Mouse (Mus musculus) cortical plate, adult 2 months (tissue): Measurements from ENCODE around the gene Gm9736.

Experiments
- CTCF ChIP-seq: fragments of 200-500 bp; IDR thresholded peaks from 2 replicates; pipeline ENCODE4 v1.5.1; 2011; ENCODE audit warnings: mild to moderate bottlenecking, control low read depth, low read length; ENCODE audit not compliant: insufficient read depth; ENCODE audit errors: extremely low read depth
- POLR2A ChIP-seq: fragments of 200-500 bp; IDR thresholded peaks from 2 replicates; pipeline ENCODE4 v1.6.1; 2011; ENCODE audit warnings: mild to moderate bottlenecking, low read length, control low read depth; ENCODE audit not compliant: insufficient read depth; ENCODE audit errors: extremely low read depth

DNA sequence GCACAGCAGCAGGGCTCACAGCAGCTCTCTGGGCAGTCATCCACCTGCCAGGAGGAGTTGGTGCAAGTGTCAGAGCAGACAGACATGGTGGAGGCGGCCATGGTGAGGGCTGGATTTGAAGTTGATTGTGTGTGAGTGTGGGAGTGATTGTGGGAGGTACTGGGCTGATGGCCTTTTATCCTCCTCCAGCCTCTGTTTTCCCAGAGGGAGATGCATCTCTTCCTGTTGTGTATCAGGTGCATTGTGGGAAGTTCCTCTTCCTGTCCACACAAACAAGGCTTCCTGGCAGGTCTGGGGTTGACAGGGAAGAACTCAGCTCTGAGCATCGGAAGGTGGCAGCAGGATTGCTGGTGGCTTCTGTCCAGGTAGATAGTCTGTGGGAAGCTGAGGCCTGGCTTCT lies 43.8 kb upstream of the Gm9736 start, which contains the start of gene Gm9639:
- TF ChIP-seq CTCF (no peak), POLR2A (no peak)
